Mouse (Mus musculus): Measurements from ENCODE around the gene Kdf1. TPM values are rescaled to one million over a fixed set of nuclear protein-coding genes. Genes with fewer than 3 reads are reported as not detected.

Gene Kdf1
- total RNA-seq, 1 experiment from 2014 or later, result not detected

- ATAC-seq (replicated peaks in 1 of 2; ENCODE audit: insufficient read depth in 1 of 2, low FRiP score in 2 of 2, low TSS enrichment in 1 of 2, low read depth in 1 of 2, poor library complexity in 2 of 2, severe bottlenecking in 2 of 2), result no peak
Observed at GRCm38 (mm10) chr4:133574843-133575202, 56.1 kb downstream of the Kdf1 start.

GRCm38 (mm10) chr4:133577983-133578382 lies 59.2 kb downstream of the Kdf1 start:
- ATAC-seq (replicated peaks in 1 of 2; ENCODE audit: insufficient read depth in 1 of 2, low FRiP score in 2 of 2, low TSS enrichment in 1 of 2, low read depth in 1 of 2, poor library complexity in 2 of 2, severe bottlenecking in 2 of 2), result no peak

Other genes with a start within 250 kb of the Kdf1 start
- 11.6 and 21.5 TPM in 2 replicates for gene Tmem222, start 241.2 kb upstream of the Kdf1 start, total RNA-seq (2017)
- 11.3 and 13.7 TPM in 2 replicates for gene Wdtc1, start 165.5 kb upstream of the Kdf1 start, total RNA-seq (2017)
- gene Slc9a1, start 149.3 kb upstream of the Kdf1 start, total RNA-seq (2017), result 11.0 and 16.9 TPM in 2 replicates
- gene Tent5b, start 38.8 kb upstream of the Kdf1 start, total RNA-seq (2017), result not detected in 2 replicates
- gene Trnp1, start 20.4 kb upstream of the Kdf1 start, total RNA-seq (2017), result not detected in 2 replicates
- 194 and 277 TPM in 2 replicates for gene Nudc, start 27.0 kb downstream of the Kdf1 start, total RNA-seq (2017)
- not detected in 2 replicates for gene Nr0b2, start 34.4 kb downstream of the Kdf1 start, total RNA-seq (2017)
- gene Gpatch3, start 55.8 kb downstream of the Kdf1 start, total RNA-seq (2017), result 11.9 and 20.9 TPM in 2 replicates
- 15.1 and 21.8 TPM in 2 replicates for gene Gpn2, start 65.4 kb downstream of the Kdf1 start, total RNA-seq (2017)
- 3.4 and 7.9 TPM in 2 replicates for gene Sfn, start 83.2 kb downstream of the Kdf1 start, total RNA-seq (2017)
- 10.0 and 27.3 TPM in 2 replicates for gene Zdhhc18, start 131.2 kb downstream of the Kdf1 start, total RNA-seq (2017)
- gene Pigv, start 153.7 kb downstream of the Kdf1 start, total RNA-seq (2017), result 8.2 and 13.4 TPM in 2 replicates
- 40.4 and 47.2 TPM in 2 replicates for gene Arid1a, start 237.8 kb downstream of the Kdf1 start, total RNA-seq (2017)